Mouse (Mus musculus) liver, embryonic 11.5 days (tissue): ENCODE measurements at regions not wholly inside any gene's neighbourhood (a gene's known extent, or its start where the extent isn't known, plus 50 kb on each side); places are given as distances from the start of the nearest gene placed in this dataset.

Source experiments
- ATAC-seq: fragments of 200-750 bp; cut with Nextera tagmentation; replicated peaks from 2 replicates; pipeline ENCODE4 v1.8.0; 2017; ENCODE audit warnings: moderate number of reproducible peaks, mild to moderate bottlenecking, moderate TSS enrichment, moderate library complexity; ENCODE audit not compliant: low FRiP score
- DNase-seq: peaks from one replicate; pipeline ENCODE4 v3.0.0-alpha.2; 2017; ENCODE audit warnings: low spot score
- H3K27ac ChIP-seq: fragments of 300-500 bp; sonication (generic); 2 replicates; pipeline ENCODE4 v1.5.1; 2014; ENCODE audit warnings: mild to moderate bottlenecking, low read depth, low read length, control low read depth
- H3K27me3 ChIP-seq: fragments of 300-500 bp; sonication (generic); replicated peaks from 2 replicates; pipeline ENCODE4 v1.6.1; 2014; ENCODE audit warnings: low read length, mixed read lengths; ENCODE audit not compliant: control insufficient read depth, insufficient read depth
- H3K36me3 ChIP-seq: fragments of 300-500 bp; sonication (generic); 2 replicates; pipeline ENCODE4 v1.6.1; 2014; ENCODE audit warnings: mild to moderate bottlenecking, low read length, moderate library complexity, mixed read lengths; ENCODE audit not compliant: control insufficient read depth, insufficient read depth
- H3K4me1 ChIP-seq: fragments of 300-500 bp; sonication (generic); replicated peaks from 2 replicates; pipeline ENCODE4 v1.6.1; 2014; ENCODE audit warnings: low read length, mixed read lengths; ENCODE audit not compliant: control insufficient read depth, insufficient read depth
- H3K4me2 ChIP-seq: fragments of 300-500 bp; sonication (generic); 2 replicates; pipeline ENCODE4 v1.6.1; 2014; ENCODE audit warnings: mild to moderate bottlenecking, control low read depth, moderate library complexity
- H3K4me3 ChIP-seq: fragments of 300-500 bp; sonication (generic); 2 replicates; pipeline ENCODE4 v1.5.1; 2014; ENCODE audit warnings: low read depth, low read length, control low read depth
- H3K9ac ChIP-seq: fragments of 300-500 bp; sonication (generic); 2 replicates; pipeline ENCODE4 v1.6.1; 2014; ENCODE audit warnings: low read depth, low read length, control low read depth
- H3K9me3 ChIP-seq: fragments of 300-500 bp; sonication (generic); 2 replicates; pipeline ENCODE4 v1.6.1; 2016; ENCODE audit warnings: low read length, inconsistent platforms, mixed read lengths; ENCODE audit not compliant: control insufficient read depth
- WGBS: fragments of 180-500 bp; shearing (Covaris S2); extraction: QIAGEN DNeasy Blood & Tissue Kit; methylation state at CpG from one replicate; pipeline ENCODE4 v1.1.7; 2014; 5-methylcytosine and 5-hydroxymethylcytosine counted together

DNA sequence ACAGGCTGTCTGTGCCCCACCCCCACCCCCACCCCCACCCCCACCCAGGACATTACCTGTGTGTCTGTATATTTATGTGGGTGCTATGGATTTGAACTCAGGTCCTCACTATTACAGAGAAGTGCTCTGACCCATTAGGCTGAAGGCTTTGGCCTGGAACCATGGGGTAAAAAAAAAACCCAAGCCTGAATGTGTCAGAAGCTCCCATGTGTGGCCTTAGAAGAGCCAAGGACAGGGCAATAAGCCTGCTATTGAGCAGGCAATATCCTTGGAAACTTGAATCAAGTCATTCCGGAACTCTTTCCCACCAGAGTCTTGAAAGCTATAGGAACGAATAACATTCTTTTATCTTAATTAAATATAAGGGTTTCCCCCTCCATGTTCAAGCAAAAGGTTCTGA is 347.2 kb downstream of the Prdm2 start:
- Histone ChIP-seq H3K4me3 (no peak overlapping the region), H3K27me3 (no peaks in the 10 kb centered on the region), H3K9ac (no peak overlapping the region), H3K27ac (no peak overlapping the region), H3K4me2 (no peak overlapping the region), H3K9me3 (no peaks in the 10 kb centered on the region), H3K36me3 (no peaks in the 10 kb centered on the region), H3K4me1 (no peaks in the 10 kb centered on the region)
- ATAC-seq, result no peak
- 89% methylated on average over 2 of the region's 2 CpGs for WGBS
- no peak for DNase-seq

DNA sequence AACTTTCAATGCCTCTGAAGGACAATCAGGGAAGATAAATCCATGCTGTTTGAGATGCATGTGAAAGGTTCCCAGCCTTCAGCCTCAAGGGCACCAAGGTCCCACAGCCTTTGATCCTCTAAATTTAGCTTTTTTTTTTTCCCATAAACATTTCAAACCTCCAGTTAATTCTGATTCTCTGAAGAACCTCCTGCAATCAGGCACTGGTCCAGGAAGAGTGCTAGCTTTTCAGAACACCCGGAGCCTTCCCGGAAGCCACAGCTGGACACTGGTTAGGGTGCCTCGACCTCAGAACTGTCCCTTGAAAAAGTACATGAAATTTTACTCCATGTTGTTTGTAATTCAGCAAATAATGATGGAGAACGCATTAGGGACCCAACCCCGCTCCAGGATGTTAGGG is 348.9 kb downstream of the Prdm2 start:
- ATAC-seq (no peak), DNase-seq (no peak)

DNA sequence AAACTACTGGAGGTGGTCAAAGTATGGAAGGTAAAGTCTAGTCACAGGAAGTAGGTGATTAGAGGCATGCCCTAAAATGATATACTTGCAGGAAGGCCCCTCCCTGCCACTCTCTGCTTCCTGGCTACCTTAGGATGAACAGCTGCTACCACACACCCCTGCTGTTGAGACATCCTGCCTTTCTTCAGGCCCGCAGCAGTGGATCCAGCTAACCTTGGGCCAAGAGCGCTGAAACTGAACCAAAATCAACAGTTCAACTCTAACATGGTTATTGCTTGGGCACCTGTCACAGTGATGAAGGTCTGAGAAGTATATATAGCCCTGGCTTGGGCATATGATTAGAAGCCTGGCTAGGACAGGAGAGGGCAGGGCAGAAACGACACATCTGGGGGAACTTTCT is 352.4 kb downstream of the Prdm2 start:
- H3K36me3 ChIP-seq, result no peaks in the 10 kb centered on the region
- H3K9me3 ChIP-seq, result no peaks in the 10 kb centered on the region
- no peak for ATAC-seq
- H3K27me3 ChIP-seq, result no peaks in the 10 kb centered on the region
- H3K4me2 ChIP-seq, result no peak overlapping the region
- no peak overlapping the region for H3K9ac ChIP-seq
- no peaks in the 10 kb centered on the region for H3K4me1 ChIP-seq
- no peak overlapping the region for H3K4me3 ChIP-seq
- DNase-seq, result no peak
- WGBS, result 77% methylated on average over 3 of the region's 3 CpGs
- H3K27ac ChIP-seq, result no peak overlapping the region

More for the DNA sequence above, 348.9 kb downstream of the Prdm2 start:
- Histone ChIP-seq H3K36me3 (no peaks in the 10 kb centered on the region), H3K4me2 (no peak overlapping the region), H3K27me3 (no peaks in the 10 kb centered on the region), H3K4me3 (no peak overlapping the region), H3K9ac (no peak overlapping the region), H3K4me1 (no peaks in the 10 kb centered on the region), H3K9me3 (no peaks in the 10 kb centered on the region), H3K27ac (no peak overlapping the region)
- 75% methylated on average over 5 of the region's 5 CpGs for WGBS

DNA sequence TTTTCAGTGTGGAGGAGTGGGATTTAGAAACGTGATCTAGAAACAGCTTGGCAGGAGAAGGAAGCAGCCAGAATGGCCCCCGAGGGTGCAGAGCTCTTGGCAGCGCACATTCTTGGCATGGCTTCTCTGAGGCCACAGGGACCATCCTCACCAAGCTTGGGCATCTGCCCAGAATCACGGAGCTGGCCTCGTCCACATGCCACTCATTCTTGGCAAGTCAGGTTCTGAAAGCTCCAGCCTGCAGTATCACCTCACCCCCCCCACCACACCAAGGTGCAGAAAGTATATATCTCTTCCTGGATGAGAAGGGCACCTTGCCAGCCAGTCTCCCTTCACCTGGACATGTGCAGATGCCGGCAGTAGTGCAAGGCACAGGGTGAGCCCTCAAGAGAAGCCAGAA is 356.2 kb downstream of the Prdm2 start:
- DNase-seq, result no peak
- no peaks in the 10 kb centered on the region for H3K4me1 ChIP-seq
- no peak overlapping the region for H3K9ac ChIP-seq
- WGBS, result 71% methylated on average over 6 of the region's 6 CpGs
- ATAC-seq, result no peak
- H3K9me3 ChIP-seq, result 0 out of 2 replicates have a peak, but pooled peaks cover 2% of the 10 kb centered on the region
- H3K27ac ChIP-seq, result no peak overlapping the region
- no peaks in the 10 kb centered on the region for H3K27me3 ChIP-seq
- H3K4me2 ChIP-seq, result no peak overlapping the region
- no peak overlapping the region for H3K4me3 ChIP-seq
- H3K36me3 ChIP-seq, result no peaks in the 10 kb centered on the region

DNA sequence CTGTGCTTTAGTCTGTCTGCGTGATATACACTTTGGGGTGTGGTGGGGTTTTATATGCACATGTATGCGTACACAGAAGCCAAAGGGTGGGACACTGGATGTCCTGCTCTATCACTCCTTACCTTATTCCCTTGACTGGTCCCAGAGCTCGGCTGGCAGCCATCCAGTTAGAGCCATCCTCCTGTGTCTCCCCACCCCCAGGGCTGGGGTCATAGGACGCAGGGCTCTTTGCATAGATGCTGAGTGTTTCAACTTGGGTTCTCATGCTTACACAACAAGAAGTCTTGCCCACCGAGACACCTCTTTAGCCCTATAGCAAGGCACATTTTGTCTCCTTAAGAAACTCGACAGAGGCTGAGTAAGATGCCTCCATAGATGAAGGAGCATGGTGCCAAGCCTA is 357.2 kb downstream of the Prdm2 start:
- DNase-seq (no peak), ATAC-seq (no peak)
- H3K4me3 ChIP-seq, result no peak overlapping the region
- H3K36me3 ChIP-seq, result no peaks in the 10 kb centered on the region
- H3K27ac ChIP-seq, result no peak overlapping the region
- H3K4me2 ChIP-seq, result no peak overlapping the region
- H3K4me1 ChIP-seq, result no peaks in the 10 kb centered on the region
- 84% methylated on average over 6 of the region's 6 CpGs for WGBS
- no peaks in the 10 kb centered on the region for H3K27me3 ChIP-seq
- H3K9ac ChIP-seq, result no peak overlapping the region
- H3K9me3 ChIP-seq, result 0 out of 2 replicates have a peak, but pooled peaks cover 2% of the 10 kb centered on the region

DNA sequence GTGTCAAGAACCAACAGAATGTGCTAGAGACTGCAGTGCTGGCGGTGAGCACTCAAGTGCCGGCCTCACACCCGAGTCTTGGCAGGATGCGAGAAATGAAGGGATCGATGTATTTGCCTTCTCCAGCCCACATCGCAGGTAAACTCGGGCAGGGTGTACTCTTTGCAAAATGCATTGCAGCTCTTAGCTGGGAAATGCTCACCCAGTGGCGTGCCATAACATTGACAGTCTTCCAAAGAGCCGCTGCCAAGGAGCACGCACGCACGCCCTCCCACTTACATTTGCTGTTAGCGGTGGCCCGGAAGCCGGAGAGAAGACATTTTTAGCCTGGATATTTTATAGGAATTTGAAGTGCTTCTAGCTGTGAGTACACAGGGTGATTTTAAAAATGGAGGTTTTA is 358.9 kb downstream of the Prdm2 start:
- Histone ChIP-seq H3K9me3 (0 out of 2 replicates have a peak, but pooled peaks cover 2% of the 10 kb centered on the region), H3K27ac (no peak overlapping the region), H3K9ac (no peak overlapping the region), H3K4me2 (no peak overlapping the region), H3K27me3 (no peaks in the 10 kb centered on the region), H3K4me1 (no peaks in the 10 kb centered on the region), H3K4me3 (no peak overlapping the region), H3K36me3 (no peaks in the 10 kb centered on the region)
- no peak for ATAC-seq
- WGBS, result 90% methylated on average over 15 of the region's 15 CpGs
- no peak for DNase-seq

DNA sequence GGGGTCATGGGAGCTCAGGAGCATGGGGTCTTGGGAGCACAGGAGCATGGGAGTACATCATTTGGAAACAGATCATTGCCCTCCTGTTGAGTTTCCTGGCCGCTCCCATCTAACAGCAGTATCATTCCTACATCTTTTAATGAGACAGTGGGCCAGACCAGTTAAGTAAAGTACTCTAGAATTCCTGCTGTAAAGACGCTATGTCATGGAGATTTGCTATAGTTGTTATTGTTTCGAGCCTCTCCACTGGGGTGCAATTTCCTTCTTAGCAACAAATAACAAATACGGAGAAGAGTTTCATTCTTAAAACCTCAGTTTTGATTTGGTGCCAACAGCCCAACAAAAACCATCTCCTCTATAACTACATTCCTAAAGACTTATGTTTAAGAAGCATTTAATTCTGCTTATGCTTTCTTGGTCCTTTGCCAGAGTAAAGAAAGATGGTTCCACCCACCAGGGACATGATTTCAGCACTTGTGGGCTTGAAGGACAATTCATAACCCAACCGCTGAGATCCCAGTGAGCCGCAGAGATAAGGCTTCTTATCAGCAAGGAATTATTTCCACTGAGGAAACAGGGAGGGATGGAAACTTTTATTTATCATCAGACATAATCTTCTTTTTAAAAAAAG is 367.6 kb downstream of the Prdm2 start:
- Histone ChIP-seq H3K9ac (no peak overlapping the region), H3K9me3 (no peaks in the 10 kb centered on the region), H3K27ac (no peak overlapping the region), H3K4me2 (no peak overlapping the region), H3K4me1 (no peaks in the 10 kb centered on the region), H3K27me3 (no peaks in the 10 kb centered on the region), H3K36me3 (no peaks in the 10 kb centered on the region), H3K4me3 (no peak overlapping the region)
- no peak for ATAC-seq
- WGBS, result 60% methylated on average over 6 of the region's 6 CpGs
- no peak for DNase-seq

DNA sequence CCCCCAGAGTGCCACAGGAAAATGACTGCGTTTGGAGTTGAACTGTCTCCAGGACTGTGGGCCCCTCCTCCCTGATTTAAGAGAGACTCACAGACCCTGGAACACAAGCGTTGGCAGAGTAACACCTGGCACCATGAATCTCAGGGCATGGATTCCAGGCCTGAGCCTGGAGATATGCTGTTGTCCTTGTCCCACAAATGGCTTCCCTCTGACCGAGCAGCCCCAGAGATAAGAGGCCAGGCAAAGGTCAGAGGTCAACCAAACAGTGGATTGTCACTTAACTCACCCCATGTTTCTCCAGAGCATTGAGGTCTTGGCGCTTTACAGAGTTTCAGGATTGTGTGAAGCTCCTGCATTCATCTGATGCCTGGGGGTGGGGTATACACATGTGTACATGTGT is 373.3 kb downstream of the Prdm2 start:
- Histone ChIP-seq H3K4me3 (no peak overlapping the region), H3K4me2 (no peak overlapping the region), H3K27me3 (no peaks in the 10 kb centered on the region), H3K4me1 (no peaks in the 10 kb centered on the region), H3K27ac (no peak overlapping the region), H3K9ac (no peak overlapping the region), H3K9me3 (no peaks in the 10 kb centered on the region), H3K36me3 (no peaks in the 10 kb centered on the region)
- WGBS, result 40% methylated on average over 4 of the region's 4 CpGs
- peak; percentile 69 for ATAC-seq
- no peak for DNase-seq

DNA sequence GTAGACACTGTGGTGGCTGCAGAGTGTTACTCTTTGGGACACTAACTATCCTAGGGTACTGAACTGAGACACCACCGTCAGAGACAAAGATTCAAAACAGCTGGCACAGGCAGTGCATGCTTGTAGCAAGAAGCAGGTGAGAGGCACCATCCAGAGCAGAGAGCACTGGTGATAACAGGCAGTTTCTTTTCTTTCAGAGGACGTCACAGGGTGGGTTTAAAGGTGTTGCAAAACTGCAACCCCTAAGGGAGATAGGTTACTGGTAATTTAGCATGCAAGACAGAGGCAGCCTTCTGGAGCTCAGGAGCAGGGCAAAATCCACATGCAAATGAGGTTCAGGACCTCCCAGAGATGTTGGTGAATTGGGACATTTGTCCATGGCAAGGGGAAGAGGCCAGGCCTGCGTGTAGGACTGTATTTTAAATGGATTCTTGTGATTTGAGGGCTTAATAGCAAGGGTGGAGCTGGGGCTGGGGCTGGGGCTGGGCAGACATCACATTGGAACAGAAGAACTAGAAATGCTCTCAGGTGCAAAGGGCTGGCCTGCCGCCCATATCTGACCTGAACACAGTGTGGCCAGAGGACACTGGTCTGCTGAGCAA is 374.3 kb downstream of the Prdm2 start:
- no peak for ATAC-seq
- Histone ChIP-seq H3K36me3 (no peaks in the 10 kb centered on the region), H3K27ac (no peak overlapping the region), H3K4me3 (no peak overlapping the region), H3K9ac (no peak overlapping the region), H3K27me3 (no peaks in the 10 kb centered on the region), H3K4me1 (no peaks in the 10 kb centered on the region), H3K4me2 (no peak overlapping the region), H3K9me3 (no peaks in the 10 kb centered on the region)
- WGBS, result 50% methylated on average over 4 of the region's 4 CpGs
- DNase-seq, result no peak
